Mouse (Mus musculus) embryonic facial prominence, embryonic 15.5 days (tissue): ENCODE measurements around the gene Alkbh1. TPM values are rescaled to one million over a fixed set of nuclear protein-coding genes. Genes with fewer than 3 reads are reported as not detected.
"Not testable (repeated sequence)": the region's sequence is repeated elsewhere in the genome, so short reads cannot be mapped to it uniquely, and the experiment has no call there.

Source experiments
- ATAC-seq: fragments of 200-750 bp; cut with Nextera tagmentation; 2 replicates; pipeline ENCODE4 v1.8.0; 2017; ENCODE audit warnings: low read depth, moderate TSS enrichment; ENCODE audit not compliant: insufficient number of reproducible peaks, low FRiP score, low TSS enrichment
- H3K27ac ChIP-seq: fragments of 300-500 bp; sonication (generic); replicated peaks from 2 replicates; pipeline ENCODE4 v1.5.1; 2015; ENCODE audit warnings: mild to moderate bottlenecking, inconsistent platforms
- H3K27me3 ChIP-seq: fragments of 300-500 bp; sonication (generic); 2 replicates; pipeline ENCODE4 v1.6.1; 2015; ENCODE audit warnings: inconsistent platforms
- H3K36me3 ChIP-seq: fragments of 300-500 bp; sonication (generic); 2 replicates; pipeline ENCODE4 v1.6.1; 2015; ENCODE audit warnings: mild to moderate bottlenecking, inconsistent platforms
- H3K4me1 ChIP-seq: fragments of 300-500 bp; sonication (generic); 2 replicates; pipeline ENCODE4 v1.6.1; 2015; ENCODE audit warnings: inconsistent platforms
- H3K4me2 ChIP-seq: fragments of 300-500 bp; sonication (generic); replicated peaks from 2 replicates; pipeline ENCODE4 v1.6.1; 2015; ENCODE audit warnings: mild to moderate bottlenecking, inconsistent platforms
- H3K4me3 ChIP-seq: fragments of 300-500 bp; sonication (generic); replicated peaks from 2 replicates; pipeline ENCODE4 v1.5.1; 2015; ENCODE audit warnings: mild to moderate bottlenecking, inconsistent platforms
- H3K9ac ChIP-seq: fragments of 300-500 bp; sonication (generic); 2 replicates; pipeline ENCODE4 v1.6.1; 2015; ENCODE audit warnings: inconsistent platforms
- H3K9me3 ChIP-seq: fragments of 300-500 bp; sonication (generic); replicated peaks from 2 replicates; pipeline ENCODE4 v1.6.1; 2016; ENCODE audit warnings: inconsistent platforms
- WGBS: fragments of 180-500 bp; shearing (Covaris S2); methylation state at CpG from one replicate; pipeline ENCODE4 v1.1.7; 2015; 5-methylcytosine and 5-hydroxymethylcytosine counted together
- polyA plus RNA-seq: library from polyadenylated mRNA; unstranded; fragments of >200 nt; fragmentation: Nextera tagmentation; extraction: Ambion mirVana; gene quantifications from 2 replicates; pipeline ENCODE4 v1.2.1, GENCODE M21; 2015

Alkbh1 gene
- 60.7 and 61.0 TPM in 2 replicates for polyA plus RNA-seq

DNA sequence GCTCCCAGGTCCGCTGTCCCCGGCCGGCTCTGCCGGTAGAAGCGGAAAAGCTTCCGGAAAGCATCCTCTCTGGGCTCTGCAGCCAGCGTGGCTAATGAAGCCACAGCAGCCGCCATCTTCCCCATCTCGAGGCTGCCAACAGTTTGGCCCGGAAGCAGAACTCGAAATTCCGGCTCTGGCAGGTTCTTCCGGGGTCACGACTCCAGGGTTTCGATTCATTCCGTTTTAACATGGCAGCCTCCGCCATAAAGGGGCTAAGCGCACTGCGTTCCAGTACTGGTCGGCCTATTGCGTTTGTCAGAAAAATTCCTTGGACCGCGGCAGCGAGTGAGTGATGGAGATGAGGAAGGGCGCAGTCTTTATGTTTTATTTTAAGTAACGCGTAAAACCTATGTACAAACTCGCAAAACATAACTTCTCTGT, at the start of gene Alkbh1, which contains the start of gene Slirp:
Gene Alkbh1 (minus strand): TSS at position 318 of the 423 bp plus-strand sequence.
Gene Slirp (plus strand): TSS at position 197 of the 423 bp plus-strand sequence.
- Histone ChIP-seq H3K4me1 (peaks cover 20% of the 10 kb centered on the region), H3K27ac (peak within 1 kb of the TSS; percentile 86), H3K36me3 (peaks cover 35% of the 10 kb centered on the region), H3K4me3 (peak within 1 kb of the TSS; percentile 73), H3K27me3 (no peaks in the 10 kb centered on the region), H3K9me3 (no peaks in the 10 kb centered on the region), H3K4me2 (peak within 1 kb of the TSS; percentile 56), H3K9ac (peak within 1 kb of the TSS; percentile 81)
- under 1% methylated on average over 28 of the region's 28 CpGs for WGBS
- ATAC-seq = peak; percentile 87

DNA sequence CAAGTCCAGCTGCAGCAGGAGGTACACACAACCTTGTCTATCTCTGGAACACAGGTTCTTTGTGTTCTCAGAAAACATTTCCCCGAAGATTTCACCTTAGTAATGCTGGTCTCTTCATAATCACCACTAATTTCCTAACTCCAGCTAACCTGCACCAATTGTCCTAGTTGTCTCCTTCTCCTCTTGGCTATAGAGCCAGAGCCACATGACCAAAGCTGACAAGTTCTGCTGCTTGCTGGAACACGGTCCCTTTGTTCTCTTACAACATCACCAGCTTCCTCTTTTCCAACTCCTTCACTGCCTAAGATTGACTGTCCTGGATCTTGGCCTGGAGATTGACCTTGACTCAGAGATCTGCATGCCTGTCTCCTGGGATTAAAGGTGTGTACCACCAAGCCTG, 44.9 kb upstream of the Alkbh1 start:
- not testable (repeated sequence) for H3K4me1 ChIP-seq, H3K4me2 ChIP-seq, H3K27me3 ChIP-seq, H3K27ac ChIP-seq, H3K9me3 ChIP-seq, H3K9ac ChIP-seq, ATAC-seq, H3K4me3 ChIP-seq, H3K36me3 ChIP-seq
- WGBS = 51% methylated on average over 2 of the region's 2 CpGs

DNA sequence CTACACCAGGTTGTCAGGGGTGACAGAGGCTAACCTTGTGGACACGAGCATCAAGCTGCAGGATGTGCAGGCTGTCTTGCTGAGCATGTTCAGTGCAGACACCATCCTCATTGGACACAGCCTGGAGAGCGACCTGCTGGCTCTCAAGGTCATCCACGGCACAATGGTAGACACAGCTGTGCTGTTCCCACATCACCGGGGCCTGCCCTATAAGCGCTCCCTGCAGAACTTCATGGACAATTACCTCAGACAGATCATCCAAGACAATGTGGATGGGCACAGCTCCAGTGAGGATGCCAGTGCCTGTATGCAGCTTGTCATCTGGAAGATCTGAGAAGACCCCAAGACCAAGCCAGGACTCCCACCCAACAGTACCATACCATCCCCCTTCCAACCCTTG, 38.7 kb upstream of the Alkbh1 start:
- H3K9me3 ChIP-seq, H3K4me2 ChIP-seq, ATAC-seq, H3K27me3 ChIP-seq, H3K4me3 ChIP-seq, H3K27ac ChIP-seq, H3K4me1 ChIP-seq, H3K9ac ChIP-seq, H3K36me3 ChIP-seq: not testable (repeated sequence)
- WGBS = 83% methylated on average over 5 of the region's 5 CpGs

- peaks cover 12% of the 10 kb centered on the region for H3K4me1 ChIP-seq
- no peak for ATAC-seq
- no peaks in the 10 kb centered on the region for H3K27me3 ChIP-seq
- no peak overlapping the region for H3K9ac ChIP-seq
- 69% methylated on average over 3 of the region's 3 CpGs for WGBS
- H3K9me3 ChIP-seq = no peaks in the 10 kb centered on the region
- H3K36me3 ChIP-seq = no peaks in the 10 kb centered on the region
- no peak overlapping the region for H3K4me2 ChIP-seq
- H3K4me3 ChIP-seq = no peak overlapping the region
- H3K27ac ChIP-seq = no peak overlapping the region
Measured at GRCm38 (mm10) chr12:87474756-87475155, 30.9 kb upstream of the Alkbh1 start.

DNA sequence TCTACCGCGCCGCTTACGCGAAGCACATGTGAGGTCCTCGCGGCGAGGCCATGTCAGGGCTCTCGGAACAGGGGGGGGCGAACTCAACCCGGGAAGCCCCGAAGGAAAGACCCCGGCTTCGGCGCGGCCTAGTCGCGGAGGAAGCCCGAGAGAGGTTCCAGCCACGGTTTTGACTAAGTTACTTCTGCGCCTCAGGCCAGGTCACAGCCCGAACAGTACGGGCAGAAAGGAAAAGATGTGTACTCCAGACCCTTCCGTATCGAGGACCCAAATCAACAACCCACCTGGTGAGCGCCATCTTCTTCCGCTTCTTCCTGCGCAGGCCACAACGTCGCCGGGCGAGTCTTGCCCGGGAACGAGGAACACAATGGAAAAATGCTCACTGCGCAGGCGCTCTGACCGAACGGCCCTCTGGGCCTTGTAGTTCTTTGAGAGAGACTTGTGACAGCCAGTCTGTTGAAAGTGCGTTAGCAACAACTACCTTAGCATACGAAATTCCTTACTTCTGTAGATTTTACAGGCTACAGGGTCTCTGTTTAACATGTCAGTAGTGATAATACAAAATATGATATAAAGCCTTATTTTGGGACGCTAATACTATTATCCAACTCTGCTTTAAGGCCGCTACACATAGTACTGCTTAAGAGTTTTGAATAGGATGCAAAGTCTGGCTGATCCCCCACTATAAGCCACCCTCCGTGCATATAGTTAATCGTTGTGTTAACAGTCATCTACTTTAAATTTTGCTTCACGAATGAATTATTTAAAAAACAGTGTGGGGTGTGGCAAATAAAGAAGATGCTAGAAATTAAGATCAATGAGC, 28.4 kb upstream of the Alkbh1 start, which contains the start of gene Snw1:
Gene Snw1 (minus strand): TSS at position 311 of the 823 bp plus-strand sequence.
- peak within 1 kb of the TSS; percentile 84 for H3K4me3 ChIP-seq
- peaks cover 13% of the 10 kb centered on the region; the same call in 1 of the 2 replicates for H3K36me3 ChIP-seq
- no peaks in the 10 kb centered on the region for H3K9me3 ChIP-seq
- H3K27ac ChIP-seq = peak within 1 kb of the TSS; percentile 89
- H3K27me3 ChIP-seq = no peaks in the 10 kb centered on the region
- peak within 1 kb of the TSS; percentile 56 for H3K4me2 ChIP-seq
- H3K9ac ChIP-seq = peak within 1 kb of the TSS; percentile 79
- WGBS = 3% methylated on average over 45 of the region's 45 CpGs
- peak; percentile 94 for ATAC-seq
- H3K4me1 ChIP-seq = peaks cover 12% of the 10 kb centered on the region

- peaks cover 12% of the 10 kb centered on the region for H3K4me1 ChIP-seq
- ATAC-seq = no peak
- peak overlapping the region; percentile 89 for H3K27ac ChIP-seq
- H3K36me3 ChIP-seq = peaks cover 20% of the 10 kb centered on the region; the same call in 1 of the 2 replicates
- H3K27me3 ChIP-seq = no peaks in the 10 kb centered on the region
- peak overlapping the region; percentile 79 for H3K9ac ChIP-seq
- peak overlapping the region; percentile 84 for H3K4me3 ChIP-seq
- under 1% methylated on average over 19 of the region's 19 CpGs for WGBS
- H3K9me3 ChIP-seq = no peaks in the 10 kb centered on the region
- peak overlapping the region; percentile 56 for H3K4me2 ChIP-seq
Measured at GRCm38 (mm10) chr12:87471421-87471963, 27.7 kb upstream of the Alkbh1 start.

GRCm38 (mm10) chr12:87470263-87471136, 26.7 kb upstream of the Alkbh1 start:
- Histone ChIP-seq H3K27ac (no peak overlapping the region; the same call in 1 of the 2 replicates), H3K9ac (no peak overlapping the region), H3K4me3 (peak overlapping the region; percentile 84), H3K27me3 (no peaks in the 10 kb centered on the region), H3K4me2 (peak overlapping the region; percentile 56), H3K9me3 (no peaks in the 10 kb centered on the region), H3K36me3 (peaks cover 20% of the 10 kb centered on the region; the same call in 1 of the 2 replicates), H3K4me1 (peaks cover 12% of the 10 kb centered on the region)
- 43% methylated on average over 7 of the region's 7 CpGs for WGBS
- ATAC-seq = no peak

DNA sequence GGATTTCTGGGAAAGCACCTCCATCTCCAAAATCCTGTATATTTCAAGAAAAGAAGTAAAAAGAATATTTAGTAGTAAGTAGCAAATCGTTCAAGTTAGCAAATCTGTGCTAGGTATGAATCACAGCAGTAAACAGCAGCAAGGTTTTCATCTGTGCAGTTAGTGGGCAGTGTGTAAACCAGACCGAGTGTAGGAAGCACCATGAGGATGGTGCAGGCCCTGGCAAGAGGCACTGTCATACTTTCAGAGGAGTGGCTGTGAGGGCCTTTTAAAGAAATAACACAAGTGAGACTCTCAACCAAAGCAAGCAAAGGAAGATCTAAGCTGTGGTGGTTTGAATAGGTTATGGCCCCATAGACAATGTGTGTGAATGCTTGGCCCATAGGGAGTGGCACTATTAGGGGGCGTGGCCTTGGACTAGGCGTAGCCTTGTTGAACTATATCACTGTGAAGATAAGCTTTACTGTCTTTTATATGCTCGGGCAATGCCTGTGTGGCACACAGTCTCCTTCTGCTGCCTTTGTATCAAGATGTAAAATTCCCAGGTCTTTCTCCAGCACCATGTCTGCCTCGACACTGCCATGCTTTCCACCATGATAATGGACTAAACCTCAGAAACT, 21.0 kb upstream of the Alkbh1 start:
- no peaks in the 10 kb centered on the region for H3K4me1 ChIP-seq
- no peaks in the 10 kb centered on the region for H3K9me3 ChIP-seq
- H3K4me3 ChIP-seq = no peak overlapping the region
- no peak overlapping the region for H3K9ac ChIP-seq
- H3K36me3 ChIP-seq = peaks cover 70% of the 10 kb centered on the region
- H3K27me3 ChIP-seq = no peaks in the 10 kb centered on the region
- no peak overlapping the region for H3K4me2 ChIP-seq
- ATAC-seq = no peak
- H3K27ac ChIP-seq = no peak overlapping the region
- 85% methylated on average over 6 of the region's 6 CpGs for WGBS

DNA sequence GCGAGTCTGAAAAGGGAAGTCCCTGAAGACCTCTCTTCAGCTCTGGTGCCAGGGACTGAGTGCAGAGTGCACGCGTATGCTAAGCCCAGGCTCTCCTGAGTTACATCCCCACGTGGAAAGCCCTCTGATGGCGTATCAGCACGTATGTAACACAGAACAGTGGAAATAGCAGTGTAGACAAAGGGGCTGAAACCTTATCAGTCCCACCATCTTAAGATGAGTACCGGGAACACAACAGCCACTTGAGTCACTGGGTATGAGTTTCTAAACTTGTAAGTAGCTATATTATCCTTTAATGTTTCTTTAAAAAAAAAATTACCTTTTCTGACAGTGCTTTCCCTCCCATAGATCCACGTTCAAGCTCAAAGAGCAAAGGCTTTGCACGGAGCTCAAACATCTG, 5.6 kb upstream of the Alkbh1 start:
- H3K36me3 ChIP-seq = peaks cover 67% of the 10 kb centered on the region
- H3K9ac ChIP-seq = no peak overlapping the region
- H3K4me2 ChIP-seq = no peak overlapping the region
- peaks cover 8% of the 10 kb centered on the region for H3K4me1 ChIP-seq
- H3K9me3 ChIP-seq = no peaks in the 10 kb centered on the region
- WGBS = 87% methylated on average over 9 of the region's 9 CpGs
- no peak overlapping the region for H3K4me3 ChIP-seq
- H3K27me3 ChIP-seq = no peaks in the 10 kb centered on the region
- ATAC-seq = no peak
- H3K27ac ChIP-seq = no peak overlapping the region

- peak overlapping the region; percentile 56 for H3K4me2 ChIP-seq
- peak overlapping the region; percentile 81 for H3K9ac ChIP-seq
- H3K27me3 ChIP-seq = no peaks in the 10 kb centered on the region
- H3K9me3 ChIP-seq = no peaks in the 10 kb centered on the region
- H3K36me3 ChIP-seq = peaks cover 34% of the 10 kb centered on the region
- H3K4me3 ChIP-seq = peak overlapping the region; percentile 73
- peaks cover 20% of the 10 kb centered on the region for H3K4me1 ChIP-seq
- WGBS = 3% methylated on average over 16 of the region's 16 CpGs
- no peak for ATAC-seq
- no peak overlapping the region for H3K27ac ChIP-seq
Measured at GRCm38 (mm10) chr12:87444211-87444610, 394 bp upstream of the Alkbh1 start.
